Mouse (Mus musculus): ENCODE data around the gene Vrk3. TPM values are rescaled to one million over a fixed set of nuclear protein-coding genes. Genes with fewer than 3 reads are reported as not detected.

Gene Vrk3
- total and polyA plus RNA-seq, 2 experiments from 2014 or later = 18.7 to 31.1 TPM

DNA sequence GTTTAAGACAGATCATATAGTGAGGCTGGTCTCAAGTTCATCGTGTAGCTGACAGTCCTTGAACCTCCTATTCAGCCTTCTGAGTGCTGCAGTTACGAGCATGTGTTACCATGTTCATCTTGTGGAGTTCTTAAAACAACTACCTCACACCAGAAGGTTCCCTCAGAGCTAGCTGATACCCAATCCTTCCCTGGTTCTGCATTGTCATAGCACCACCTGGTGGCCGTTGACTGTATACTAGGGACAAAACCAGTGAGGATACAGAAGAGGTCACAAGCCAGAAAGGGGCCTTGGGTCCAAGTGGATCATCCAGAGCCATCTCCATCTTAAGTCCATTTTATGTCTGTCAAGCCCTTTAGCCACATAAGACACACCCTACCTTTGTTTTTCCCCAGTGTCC lies 76.7 kb downstream of the Vrk3 start:
- DNase-seq (peak; percentile 88), ATAC-seq (peak; percentile 90)
- Histone ChIP-seq H3K27me3 (ENCODE audit: insufficient read depth, low read length) (no peaks in the 10 kb centered on the region), H3K9me3 (ENCODE audit: low read length) (no peaks in the 10 kb centered on the region), H3K9ac (no peak overlapping the region), H3K4me1 (ENCODE audit: insufficient read depth) (no peaks in the 10 kb centered on the region), H3K27ac (ENCODE audit: low read depth, low read length) (no peak overlapping the region), H3K4me2 (ENCODE audit: low read depth) (no peak overlapping the region), H3K4me3 (ENCODE audit: low read depth, low read length) (no peak overlapping the region), H3K36me3 (ENCODE audit: insufficient read depth) (peaks cover 18% of the 10 kb centered on the region)
- peak; percentile 95 for TF ChIP-seq CTCF (IDR thresholded peaks at IDR 0.05; ENCODE audit: low read depth)
- 18% methylated on average over 3 of the region's 3 CpGs for WGBS

DNA sequence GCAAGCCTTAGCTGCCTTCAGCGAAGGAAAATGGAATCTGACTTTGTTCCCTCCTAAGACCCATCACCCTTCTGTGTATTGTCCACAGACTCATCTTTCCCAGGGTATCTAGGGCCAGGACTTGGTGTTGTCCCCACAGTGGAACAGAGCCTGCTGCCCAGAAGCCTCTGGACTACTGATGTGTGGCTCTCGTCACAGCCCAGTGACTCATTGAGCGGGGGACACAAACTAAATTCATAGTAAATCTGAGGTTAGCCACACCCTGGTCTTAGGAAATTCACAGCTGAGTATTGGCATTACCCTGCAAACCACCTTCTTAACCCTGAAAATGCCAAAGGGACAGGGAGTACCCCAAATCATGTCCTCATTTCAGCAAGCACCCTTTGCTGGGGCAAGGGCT lies 78.6 kb downstream of the Vrk3 start:
- Histone ChIP-seq H3K36me3 (ENCODE audit: insufficient read depth) (peaks cover 37% of the 10 kb centered on the region), H3K27ac (ENCODE audit: low read depth, low read length) (no peak overlapping the region), H3K4me3 (ENCODE audit: low read depth, low read length) (no peak overlapping the region), H3K27me3 (ENCODE audit: insufficient read depth, low read length) (no peaks in the 10 kb centered on the region), H3K4me1 (ENCODE audit: insufficient read depth) (no peaks in the 10 kb centered on the region), H3K9ac (no peak overlapping the region), H3K4me2 (ENCODE audit: low read depth) (no peak overlapping the region), H3K9me3 (ENCODE audit: low read length) (no peaks in the 10 kb centered on the region)
- 80% methylated on average over 3 of the region's 3 CpGs for WGBS
- no peak for TF ChIP-seq CTCF (IDR thresholded peaks at IDR 0.05; ENCODE audit: low read depth)
- DNase-seq = no peak
- ATAC-seq = no peak

Other genes starting within 250 kb of the Vrk3 start
- 0.15 and 0.33 TPM in 2 replicates for gene Mybpc2, start 223.8 kb upstream of the Vrk3 start, total RNA-seq (2014; rRNA removed)
- gene Mybpc2, start 223.8 kb upstream of the Vrk3 start, polyA plus RNA-seq (2015; fragmentation: Nextera tagmentation; extraction: Ambion mirVana) = 0.15 and 0.29 TPM in 2 replicates
- gene Spib, start 216.3 kb upstream of the Vrk3 start, total RNA-seq (2014; rRNA removed) = 0.05 TPM in 1 of 2 replicates, not detected in the other
- not detected in 2 replicates for gene Spib, start 216.3 kb upstream of the Vrk3 start, polyA plus RNA-seq (2015; fragmentation: Nextera tagmentation; extraction: Ambion mirVana)
- gene Pold1, start 199.6 kb upstream of the Vrk3 start, total RNA-seq (2014; rRNA removed) = 14.1 and 16.2 TPM in 2 replicates
- 14.2 and 14.3 TPM in 2 replicates for gene Pold1, start 199.6 kb upstream of the Vrk3 start, polyA plus RNA-seq (2015; fragmentation: Nextera tagmentation; extraction: Ambion mirVana)
- 44.1 and 45.9 TPM in 2 replicates for gene Nr1h2, start 194.5 kb upstream of the Vrk3 start, total RNA-seq (2014; rRNA removed)
- 49.9 and 51.1 TPM in 2 replicates for gene Nr1h2, start 194.5 kb upstream of the Vrk3 start, polyA plus RNA-seq (2015; fragmentation: Nextera tagmentation; extraction: Ambion mirVana)
- gene Napsa, start 176.0 kb upstream of the Vrk3 start, total RNA-seq (2014; rRNA removed) = 0.08 and 0.24 TPM in 2 replicates
- 0.35 and 0.71 TPM in 2 replicates for gene Napsa, start 176.0 kb upstream of the Vrk3 start, polyA plus RNA-seq (2015; fragmentation: Nextera tagmentation; extraction: Ambion mirVana)
- 6.0 and 8.6 TPM in 2 replicates for gene Kcnc3, start 157.7 kb upstream of the Vrk3 start, total RNA-seq (2014; rRNA removed)
- gene Kcnc3, start 157.7 kb upstream of the Vrk3 start, polyA plus RNA-seq (2015; fragmentation: Nextera tagmentation; extraction: Ambion mirVana) = 4.2 and 5.2 TPM in 2 replicates
- gene Myh14, start 77.6 kb upstream of the Vrk3 start, total RNA-seq (2014; rRNA removed) = 4.5 and 11.9 TPM in 2 replicates
- 2.9 and 4.2 TPM in 2 replicates for gene Myh14, start 77.6 kb upstream of the Vrk3 start, polyA plus RNA-seq (2015; fragmentation: Nextera tagmentation; extraction: Ambion mirVana)
- not detected in 2 replicates for gene Izumo2, start 39.7 kb upstream of the Vrk3 start, total RNA-seq (2014; rRNA removed)
- gene Izumo2, start 39.7 kb upstream of the Vrk3 start, polyA plus RNA-seq (2015; fragmentation: Nextera tagmentation; extraction: Ambion mirVana) = not detected in 2 replicates
- 0.85 and 2.0 TPM in 2 replicates for gene Zfp473, start 2.6 kb downstream of the Vrk3 start, total RNA-seq (2014; rRNA removed)
- 0.41 and 0.74 TPM in 2 replicates for gene Zfp473, start 2.6 kb downstream of the Vrk3 start, polyA plus RNA-seq (2015; fragmentation: Nextera tagmentation; extraction: Ambion mirVana)
- gene Nup62, start 67.7 kb downstream of the Vrk3 start, total RNA-seq (2014; rRNA removed) = 58.0 and 68.7 TPM in 2 replicates
- gene Nup62, start 67.7 kb downstream of the Vrk3 start, polyA plus RNA-seq (2015; fragmentation: Nextera tagmentation; extraction: Ambion mirVana) = 50.5 and 57.0 TPM in 2 replicates
- gene Il4i1, start 68.0 kb downstream of the Vrk3 start, total RNA-seq (2014; rRNA removed) = 0.15 and 1.3 TPM in 2 replicates
- 0.21 and 0.34 TPM in 2 replicates for gene Il4i1, start 68.0 kb downstream of the Vrk3 start, polyA plus RNA-seq (2015; fragmentation: Nextera tagmentation; extraction: Ambion mirVana)
- 10.1 and 15.9 TPM in 2 replicates for gene Atf5, start 68.2 kb downstream of the Vrk3 start, total RNA-seq (2014; rRNA removed)
- 3.9 and 4.7 TPM in 2 replicates for gene Atf5, start 68.2 kb downstream of the Vrk3 start, polyA plus RNA-seq (2015; fragmentation: Nextera tagmentation; extraction: Ambion mirVana)
- 89.9 and 109 TPM in 2 replicates for gene Akt1s1, start 100.6 kb downstream of the Vrk3 start, total RNA-seq (2014; rRNA removed)
- 105 and 112 TPM in 2 replicates for gene Akt1s1, start 100.6 kb downstream of the Vrk3 start, polyA plus RNA-seq (2015; fragmentation: Nextera tagmentation; extraction: Ambion mirVana)
- gene Tbc1d17, start 100.7 kb downstream of the Vrk3 start, total RNA-seq (2014; rRNA removed) = 71.9 and 378 TPM in 2 replicates
- 87.8 and 115 TPM in 2 replicates for gene Tbc1d17, start 100.7 kb downstream of the Vrk3 start, polyA plus RNA-seq (2015; fragmentation: Nextera tagmentation; extraction: Ambion mirVana)
- gene Pnkp, start 108.7 kb downstream of the Vrk3 start, total RNA-seq (2014; rRNA removed) = 30.5 and 31.0 TPM in 2 replicates
- gene Pnkp, start 108.7 kb downstream of the Vrk3 start, polyA plus RNA-seq (2015; fragmentation: Nextera tagmentation; extraction: Ambion mirVana) = 27.2 and 29.8 TPM in 2 replicates
- gene Ptov1, start 121.4 kb downstream of the Vrk3 start, total RNA-seq (2014; rRNA removed) = 404 and 498 TPM in 2 replicates
- gene Ptov1, start 121.4 kb downstream of the Vrk3 start, polyA plus RNA-seq (2015; fragmentation: Nextera tagmentation; extraction: Ambion mirVana) = 495 and 513 TPM in 2 replicates
- gene Med25, start 144.3 kb downstream of the Vrk3 start, total RNA-seq (2014; rRNA removed) = 113 and 148 TPM in 2 replicates
- 142 and 151 TPM in 2 replicates for gene Med25, start 144.3 kb downstream of the Vrk3 start, polyA plus RNA-seq (2015; fragmentation: Nextera tagmentation; extraction: Ambion mirVana)
- 17.0 and 22.3 TPM in 2 replicates for gene Fuz, start 147.7 kb downstream of the Vrk3 start, total RNA-seq (2014; rRNA removed)
- 13.8 and 16.6 TPM in 2 replicates for gene Fuz, start 147.7 kb downstream of the Vrk3 start, polyA plus RNA-seq (2015; fragmentation: Nextera tagmentation; extraction: Ambion mirVana)
- 140 and 175 TPM in 2 replicates for gene Ap2a1, start 181.1 kb downstream of the Vrk3 start, total RNA-seq (2014; rRNA removed)
- gene Ap2a1, start 181.1 kb downstream of the Vrk3 start, polyA plus RNA-seq (2015; fragmentation: Nextera tagmentation; extraction: Ambion mirVana) = 101 and 113 TPM in 2 replicates
- not detected in 2 replicates for gene Tsks, start 194.8 kb downstream of the Vrk3 start, total RNA-seq (2014; rRNA removed)
- gene Tsks, start 194.8 kb downstream of the Vrk3 start, polyA plus RNA-seq (2015; fragmentation: Nextera tagmentation; extraction: Ambion mirVana) = 0.18 TPM in 1 of 2 replicates, not detected in the other
- gene Cpt1c, start 226.4 kb downstream of the Vrk3 start, total RNA-seq (2014; rRNA removed) = 71.9 and 73.1 TPM in 2 replicates
- 34.3 and 49.6 TPM in 2 replicates for gene Cpt1c, start 226.4 kb downstream of the Vrk3 start, polyA plus RNA-seq (2015; fragmentation: Nextera tagmentation; extraction: Ambion mirVana)
- gene Prmt1, start 238.2 kb downstream of the Vrk3 start, total RNA-seq (2014; rRNA removed) = 208 and 220 TPM in 2 replicates
- 598 and 639 TPM in 2 replicates for gene Prmt1, start 238.2 kb downstream of the Vrk3 start, polyA plus RNA-seq (2015; fragmentation: Nextera tagmentation; extraction: Ambion mirVana)
- 39.3 and 39.7 TPM in 2 replicates for gene Irf3, start 249.2 kb downstream of the Vrk3 start, total RNA-seq (2014; rRNA removed)
- 23.1 and 24.0 TPM in 2 replicates for gene Irf3, start 249.2 kb downstream of the Vrk3 start, polyA plus RNA-seq (2015; fragmentation: Nextera tagmentation; extraction: Ambion mirVana)